Mouse (Mus musculus) thymus, adult 2 months (tissue): ENCODE measurements around the gene Fcgr3.
A peak's percentile ranks its signal among the peaks of the same experiment; 100 is the strongest.

Source experiments
- CTCF ChIP-seq: fragments of 200-500 bp; IDR thresholded peaks from 2 replicates; pipeline ENCODE4 v1.5.1; 2012; ENCODE audit warnings: mild to moderate bottlenecking, control low read depth, low read length, moderate library complexity, borderline replicate concordance; ENCODE audit not compliant: control insufficient read depth, poor library complexity, insufficient read depth; ENCODE audit errors: extremely low read depth
- POLR2A ChIP-seq: fragments of 200-500 bp; IDR thresholded peaks from 2 replicates; pipeline ENCODE4 v1.6.1; 2012; ENCODE audit warnings: mild to moderate bottlenecking, low read length, control low read depth, moderate library complexity; ENCODE audit not compliant: control insufficient read depth, poor library complexity, insufficient read depth; ENCODE audit errors: extremely low read depth

- TF ChIP-seq CTCF (peak; percentile 99), POLR2A (no peak)
Measured at GRCm38 (mm10) chr1:171111020-171111780, 46.5 kb upstream of the Fcgr3 start.
